Mouse (Mus musculus) embryo, embryonic 10 days (tissue): ENCODE data around the gene Jph3.

Source experiments
- DNase-seq: peaks from one replicate; pipeline ENCODE4 v3.0.0-alpha.2; 2015; ENCODE audit warnings: low spot score

Gene Jph3

DNA sequence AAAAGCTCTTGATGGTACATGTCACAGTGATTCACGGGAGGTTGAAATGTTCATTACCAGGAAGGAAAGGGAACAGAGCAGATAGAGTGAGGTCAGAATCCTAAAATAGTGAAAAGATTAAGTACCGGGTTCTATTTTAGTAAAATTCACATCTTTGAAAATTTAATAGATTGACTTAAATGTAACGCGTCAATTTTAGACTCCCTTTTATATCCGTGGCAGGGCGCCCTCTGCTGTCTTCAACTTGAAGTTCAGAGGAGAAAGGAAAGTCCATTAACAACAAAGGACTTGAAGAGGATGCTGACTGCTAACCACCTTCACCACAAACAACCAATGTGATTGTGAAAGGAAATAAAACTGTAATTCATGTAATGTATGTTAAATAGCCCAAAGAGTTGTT lies 103.1 kb downstream of the Jph3 start:
- peak; percentile 82 for DNase-seq

DNA sequence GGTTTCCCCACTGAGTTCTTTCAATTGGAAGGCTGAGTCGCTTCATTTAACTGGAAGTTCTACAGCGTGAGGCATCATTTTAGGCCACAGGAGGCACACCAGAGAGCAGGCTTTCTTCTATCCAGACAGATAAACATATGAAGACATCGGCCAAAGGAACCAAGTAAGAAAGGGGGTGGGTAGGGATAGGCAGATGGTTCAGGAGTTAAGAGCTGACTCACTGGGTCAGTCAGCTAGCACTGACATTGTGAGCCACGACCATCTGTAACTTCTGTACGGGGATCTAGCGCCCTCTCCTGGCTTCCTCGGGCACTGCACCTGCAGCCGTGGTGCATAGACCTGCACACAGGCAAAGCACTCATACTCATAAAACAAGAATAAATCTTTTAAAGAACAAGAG lies 111.8 kb downstream of the Jph3 start:
- DNase-seq: peak; percentile 67

DNA sequence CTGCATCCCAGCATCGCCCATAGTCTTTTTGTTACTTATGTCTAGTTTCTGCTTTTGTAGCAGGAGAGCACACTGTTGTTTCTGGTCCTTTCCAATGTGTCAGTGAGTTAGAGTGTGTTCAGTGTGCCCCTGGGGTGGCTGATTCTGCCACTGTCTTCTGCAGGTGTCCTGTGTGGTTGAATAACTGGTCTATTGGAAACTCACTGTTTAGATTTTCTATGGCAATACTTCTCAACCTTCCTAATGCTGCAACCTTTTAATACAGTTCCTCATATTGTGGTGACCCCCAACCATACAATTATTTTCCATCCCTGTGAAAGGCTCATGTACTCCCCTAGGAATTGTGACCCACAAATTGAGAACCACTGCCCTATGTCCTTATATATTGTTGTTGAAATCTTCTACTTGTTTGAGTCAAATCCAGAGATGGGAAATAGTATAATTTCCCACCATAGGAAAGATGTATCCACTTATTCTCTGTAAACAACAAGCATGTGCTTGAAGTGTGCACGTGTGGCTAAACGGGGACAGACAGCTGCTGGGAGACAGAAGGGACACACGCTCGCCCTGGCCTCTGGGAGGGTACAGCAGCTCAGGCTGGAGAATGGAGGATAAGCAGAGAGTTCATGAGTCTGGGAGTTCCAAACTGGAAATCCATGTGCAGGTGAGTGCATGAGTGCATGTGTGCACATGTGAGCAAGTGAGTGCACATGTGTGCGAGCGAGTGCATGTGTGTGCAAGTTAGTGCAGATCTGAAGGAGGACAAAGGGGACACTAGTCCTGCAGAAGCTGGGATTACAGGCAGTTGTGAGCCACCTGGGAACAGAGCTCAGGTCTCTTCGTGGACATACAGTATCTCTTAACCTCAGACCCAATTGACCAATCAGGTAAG lies 112.9 kb downstream of the Jph3 start:
- no peak for DNase-seq

DNA sequence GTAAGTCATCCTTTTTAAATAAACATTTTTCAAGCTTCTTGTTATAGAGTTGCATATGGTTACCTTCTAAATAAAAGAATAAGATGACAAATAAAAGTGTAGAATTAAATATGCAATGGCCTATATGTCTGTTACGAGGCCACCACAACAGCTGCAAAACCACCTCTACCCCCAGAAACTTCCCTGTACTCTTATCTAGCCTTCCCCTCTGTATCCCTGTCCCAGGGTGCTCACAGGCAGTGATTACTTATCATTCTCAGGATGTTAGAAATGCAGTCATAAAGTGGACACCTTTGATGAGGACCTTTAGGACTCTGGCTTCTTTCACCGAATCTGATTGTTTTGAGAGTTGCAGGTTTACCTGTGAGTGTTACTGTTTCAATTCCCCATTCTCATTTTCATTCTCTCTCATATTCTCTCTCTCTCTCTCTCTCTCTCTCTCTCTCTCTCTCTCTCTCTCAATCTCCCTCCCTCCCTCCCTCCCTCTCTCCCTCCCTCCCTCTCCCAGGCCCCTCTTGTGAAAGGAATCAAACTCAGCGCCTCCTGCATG lies 113.8 kb downstream of the Jph3 start:
- no peak for DNase-seq
